Mouse (Mus musculus) layer of hippocampus, adult 9-10 months (tissue): ENCODE measurements around the gene Chfr.
A peak's percentile ranks its signal among the peaks of the same experiment; 100 is the strongest.
"Not testable (repeated sequence)": the region's sequence is repeated elsewhere in the genome, so short reads cannot be mapped to it uniquely, and the experiment has no call there.

Experiments used
- DNase-seq: peaks from one replicate; pipeline ENCODE4 v3.0.0; 2022; ENCODE audit warnings: low spot score

The Chfr gene

GRCm38 (mm10) chr5:110108305-110108628 lies 27.4 kb upstream of the Chfr start:
- DNase-seq = no peak

DNA sequence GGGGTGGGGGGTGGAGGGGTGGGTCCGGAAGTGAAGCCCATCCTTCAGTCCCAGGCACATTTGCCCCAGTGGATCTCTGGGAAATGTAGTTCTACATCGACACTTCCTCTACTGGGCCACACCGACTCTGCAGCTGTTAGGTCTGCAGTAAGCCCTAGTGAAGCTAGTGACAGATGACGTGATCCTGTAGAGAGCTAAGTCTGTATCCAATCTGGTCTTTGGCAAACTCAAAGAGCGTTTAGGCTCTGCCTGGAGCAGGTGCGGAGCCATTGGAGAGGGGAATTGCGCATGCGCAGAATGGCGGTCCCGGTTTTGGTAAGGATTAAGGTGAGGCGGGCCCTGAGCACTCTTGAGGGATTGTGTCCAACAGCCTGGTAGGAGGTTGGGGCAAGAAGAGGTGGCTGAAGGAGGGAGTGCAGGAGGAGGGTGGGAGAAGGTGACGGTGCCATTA lies 25.6 kb upstream of the Chfr start, which contains the start of gene Zfp605:
TSS of gene Zfp605 (plus strand) at position 102 of the 451 bp plus-strand sequence.
- DNase-seq = peak; percentile 92

DNA sequence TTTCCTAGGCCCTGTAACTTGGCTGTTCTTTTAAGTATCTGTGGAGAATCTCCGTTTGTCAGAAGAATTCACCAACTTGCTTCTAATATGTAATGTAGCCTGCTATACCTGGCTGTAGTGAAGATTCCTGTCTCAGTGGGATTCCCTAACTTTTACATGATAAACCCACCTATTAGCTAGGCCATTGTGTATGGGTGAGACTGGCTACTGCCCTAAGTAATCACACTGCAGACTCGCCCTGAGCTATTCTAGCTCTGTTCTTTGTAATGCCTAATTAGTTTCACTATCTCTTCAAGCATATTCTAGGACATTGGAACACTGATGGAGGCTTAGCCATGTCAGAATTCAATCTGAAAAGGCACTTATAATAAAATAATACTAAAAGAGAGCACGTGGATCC lies 13.3 kb upstream of the Chfr start:
- not testable (repeated sequence) for DNase-seq

DNA sequence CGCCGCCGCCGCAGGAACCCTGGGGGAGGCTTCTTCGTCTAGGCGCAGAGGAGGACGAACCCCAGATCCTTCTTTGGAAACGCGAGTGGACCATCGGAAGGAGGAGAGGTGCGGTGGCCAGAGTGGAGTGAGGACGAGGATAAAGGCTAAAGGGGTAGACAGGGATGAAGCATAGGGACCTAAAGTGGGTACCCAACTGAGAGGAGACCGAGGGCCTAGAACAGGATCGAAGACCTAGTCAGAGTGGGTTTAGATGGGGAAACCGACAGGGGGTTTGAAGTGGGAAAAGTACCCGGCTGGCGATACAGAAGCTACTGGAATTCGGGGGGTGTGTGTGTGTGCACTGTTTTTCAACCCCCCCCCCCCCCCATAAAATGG lies 434 bp downstream of the Chfr start:
- DNase-seq = no peak

DNA sequence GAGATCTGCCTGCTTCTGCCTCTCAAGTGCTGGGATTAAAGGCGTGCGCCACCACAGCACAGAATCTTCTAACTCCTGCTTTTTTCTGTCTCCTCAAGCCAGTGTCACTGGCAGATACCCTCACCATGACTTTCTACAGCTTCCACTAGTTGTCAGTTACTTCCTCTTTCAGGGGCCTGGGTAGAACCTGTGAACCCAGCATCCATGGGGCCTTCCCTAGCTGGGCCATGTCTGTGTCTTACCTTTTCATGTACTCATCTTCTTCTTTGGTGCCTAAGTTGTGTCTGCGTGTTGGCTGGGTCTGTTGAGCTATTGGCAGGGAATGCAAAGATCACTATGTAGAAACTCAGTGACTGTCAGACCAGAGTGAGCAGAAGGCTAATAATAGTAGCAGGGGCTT lies 2.2 kb downstream of the Chfr start:
- DNase-seq = no peak

DNA sequence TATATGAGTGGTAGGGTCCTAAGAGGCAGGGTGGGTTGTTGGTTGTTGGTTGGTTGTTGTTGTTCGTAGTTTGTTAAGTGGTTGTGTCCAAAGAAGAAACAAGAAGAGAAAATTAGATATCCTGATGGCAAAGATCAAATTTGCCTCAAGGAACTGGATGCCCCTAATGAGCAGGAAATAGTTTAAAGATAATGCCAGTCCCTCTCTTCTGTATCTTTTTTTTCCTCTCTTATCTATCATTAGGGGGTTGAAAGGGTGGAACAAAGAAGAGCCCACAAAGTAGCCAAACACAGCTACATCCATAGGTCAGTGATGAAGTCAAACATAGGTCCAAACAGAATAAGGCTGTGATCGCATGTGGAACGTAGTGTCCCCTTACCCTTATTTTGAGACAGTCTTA lies 3.7 kb downstream of the Chfr start:
- no peak for DNase-seq

DNA sequence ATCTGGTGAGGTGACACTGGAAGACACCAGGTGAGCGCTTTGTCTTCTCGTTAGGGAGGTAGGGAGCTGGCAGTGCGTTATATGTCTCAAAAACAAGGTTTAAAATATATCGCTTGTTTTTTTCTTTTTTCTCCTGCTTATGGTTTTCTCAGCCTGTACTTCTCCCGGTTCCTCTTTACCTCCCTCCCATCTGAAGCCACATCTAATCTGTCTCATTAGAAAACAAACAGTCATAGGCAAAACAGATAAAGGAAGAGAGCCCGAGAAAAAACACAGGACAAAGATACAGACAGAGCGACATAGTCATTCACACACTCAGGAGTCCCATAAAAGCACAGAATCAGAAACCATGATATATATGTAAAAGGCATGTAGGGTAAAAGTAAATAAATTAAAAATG lies 4.8 kb downstream of the Chfr start:
- no peak for DNase-seq

GRCm38 (mm10) chr5:110142309-110142708 lies 6.7 kb downstream of the Chfr start:
- DNase-seq = no peak

GRCm38 (mm10) chr5:110143007-110143406 lies 7.4 kb downstream of the Chfr start:
- DNase-seq = no peak

GRCm38 (mm10) chr5:110169374-110169773 lies 33.7 kb downstream of the Chfr start:
- DNase-seq = no peak

DNA sequence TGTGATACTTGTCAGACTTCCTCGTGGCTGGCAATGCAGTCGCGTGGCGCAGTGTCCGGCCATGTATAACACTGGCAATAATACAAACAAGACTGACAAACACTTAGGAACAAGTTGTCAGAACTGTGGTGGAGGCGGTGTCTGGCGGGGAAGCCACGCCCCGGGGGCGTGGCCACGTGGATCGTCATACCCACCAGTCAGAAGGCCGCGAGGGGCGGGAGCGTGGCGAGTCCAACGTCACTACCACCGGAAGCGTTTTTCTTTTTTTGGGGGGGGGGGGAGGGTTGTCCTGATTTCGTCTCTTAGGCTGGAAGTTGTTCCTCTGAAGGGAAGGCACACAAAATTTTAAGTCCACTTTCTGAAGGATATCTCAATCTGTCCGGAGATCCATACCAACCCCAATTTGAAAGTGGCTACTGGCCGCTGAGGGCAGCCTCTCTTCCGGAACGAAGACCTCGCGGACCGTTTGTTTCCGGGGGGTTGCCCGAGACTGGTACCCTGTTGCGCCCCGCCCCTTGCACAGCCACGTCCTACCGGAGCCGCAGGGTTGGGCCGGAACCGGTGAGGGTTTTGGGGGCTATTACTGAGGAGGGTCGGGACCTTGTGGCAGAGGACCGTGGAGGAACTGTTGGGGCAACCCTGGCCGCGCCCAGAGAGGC lies 40.8 kb downstream of the Chfr start, which contains the start of gene Golga3:
TSS of gene Golga3 (plus strand) at position 340 of the 659 bp plus-strand sequence.
- peak; percentile 68 for DNase-seq

- DNase-seq = no peak
Observed at GRCm38 (mm10) chr5:110177021-110177420, 41.4 kb downstream of the Chfr start.

- DNase-seq = no peak
Observed at GRCm38 (mm10) chr5:110178628-110179027, 43.0 kb downstream of the Chfr start.

DNA sequence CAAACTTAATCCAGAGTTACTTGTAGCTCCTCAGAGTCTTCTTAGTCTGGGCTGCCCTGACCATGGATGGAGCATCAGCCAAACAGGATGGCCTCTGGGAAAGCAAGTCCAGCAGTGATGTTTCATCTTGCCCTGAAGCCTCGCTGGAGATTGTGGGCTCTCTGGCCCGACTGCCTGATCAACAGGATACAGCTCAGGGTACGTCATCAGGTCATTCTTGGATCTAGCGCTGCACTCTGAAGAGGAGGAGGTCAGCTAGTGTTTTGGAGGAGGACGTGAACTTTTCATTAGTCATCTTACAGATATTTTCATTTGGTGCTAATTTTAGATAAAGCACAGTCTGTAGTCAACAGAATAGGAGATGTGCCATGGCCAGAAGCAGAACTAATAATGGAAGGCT lies 46.1 kb downstream of the Chfr start:
- no peak for DNase-seq

DNA sequence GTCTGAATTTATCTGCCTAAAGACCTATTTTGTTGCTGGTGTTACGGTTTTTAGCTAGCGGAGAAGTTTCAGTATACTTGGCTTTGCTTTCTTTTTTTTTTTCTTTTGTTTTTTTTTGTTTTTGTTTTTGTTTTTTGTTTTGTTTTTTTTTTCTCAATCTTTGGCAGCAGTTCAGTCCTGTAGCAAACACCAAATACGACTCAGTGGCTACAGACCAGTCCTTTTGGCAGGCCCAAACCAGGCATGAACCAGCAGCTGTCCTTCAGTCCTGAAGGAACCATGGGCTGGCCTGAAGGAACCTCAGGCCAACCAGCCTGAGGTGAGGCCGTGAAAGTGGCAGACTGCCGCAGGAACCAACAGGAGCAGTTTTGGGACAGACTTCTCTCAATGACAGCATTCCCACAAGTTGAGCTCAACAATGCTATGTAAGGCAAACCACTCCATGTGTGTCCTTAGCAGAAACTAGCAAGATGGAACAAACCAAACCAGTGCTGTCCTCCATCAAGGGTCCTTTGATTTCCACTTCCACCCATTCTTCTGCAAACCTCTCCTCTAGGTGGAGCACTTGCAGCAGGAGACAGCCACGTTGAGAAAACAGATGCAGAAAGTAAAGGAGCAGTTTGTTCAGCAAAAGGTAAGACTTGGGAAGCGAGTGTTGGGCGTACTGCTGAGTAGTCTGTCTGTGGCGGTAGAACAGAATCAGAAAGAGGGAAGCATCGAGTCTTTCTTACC lies 67.7 kb downstream of the Chfr start:
- no peak for DNase-seq

DNA sequence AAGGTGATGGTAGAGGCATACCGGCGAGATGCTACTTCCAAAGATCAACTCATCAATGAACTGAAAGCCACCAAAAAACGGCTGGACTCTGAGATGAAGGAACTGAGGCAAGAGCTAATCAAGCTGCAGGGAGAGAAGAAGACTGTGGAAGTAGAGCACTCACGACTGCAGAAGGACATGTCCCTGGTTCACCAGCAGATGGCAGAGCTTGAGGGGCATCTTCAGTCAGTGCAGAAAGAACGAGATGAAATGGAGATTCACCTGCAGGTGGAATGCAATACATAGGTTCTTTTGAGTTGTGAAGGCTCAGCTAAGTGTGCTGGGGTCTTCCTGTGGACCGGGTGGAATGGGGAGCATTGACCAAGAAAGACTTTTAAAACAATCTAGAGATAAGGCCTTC lies 69.1 kb downstream of the Chfr start:
- no peak for DNase-seq

DNA sequence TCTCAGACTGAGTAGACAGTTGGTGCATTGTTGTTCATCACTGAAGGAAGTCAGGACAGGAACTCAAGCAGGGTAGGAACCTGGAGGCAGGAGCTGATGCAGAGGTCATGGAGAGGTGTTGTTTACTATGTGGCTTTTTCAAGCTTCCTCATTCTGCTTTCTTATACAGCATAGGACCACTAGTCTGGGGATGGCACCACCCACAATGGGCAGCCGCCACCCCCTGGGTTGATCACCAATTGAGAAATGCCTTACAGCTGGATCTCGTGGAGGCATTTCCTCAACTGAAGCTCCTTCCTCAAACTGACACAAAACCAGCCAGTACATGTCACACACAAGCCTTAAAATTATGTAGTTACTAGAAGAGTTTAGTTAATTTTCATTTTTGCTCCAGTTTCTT lies 75.7 kb downstream of the Chfr start:
- DNase-seq = no peak

DNA sequence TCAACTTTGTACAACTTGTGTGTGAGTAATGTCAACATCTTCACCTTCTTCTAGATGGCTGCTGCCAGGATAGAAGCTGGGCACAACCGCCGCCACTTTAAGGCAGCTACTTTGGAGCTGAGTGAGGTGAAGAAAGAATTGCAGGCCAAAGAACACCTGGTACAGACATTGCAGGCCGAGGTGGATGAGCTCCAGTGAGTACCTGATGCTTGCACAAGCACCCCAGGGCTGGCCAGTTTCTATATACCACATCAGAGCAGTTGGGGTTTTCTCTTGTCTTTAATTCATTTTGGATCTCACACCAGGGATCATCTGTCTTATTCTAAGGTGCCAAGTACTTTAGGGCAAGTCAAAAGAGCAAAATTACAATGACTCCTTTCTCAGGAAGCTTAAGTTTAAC lies 81.1 kb downstream of the Chfr start:
- DNase-seq = no peak

DNA sequence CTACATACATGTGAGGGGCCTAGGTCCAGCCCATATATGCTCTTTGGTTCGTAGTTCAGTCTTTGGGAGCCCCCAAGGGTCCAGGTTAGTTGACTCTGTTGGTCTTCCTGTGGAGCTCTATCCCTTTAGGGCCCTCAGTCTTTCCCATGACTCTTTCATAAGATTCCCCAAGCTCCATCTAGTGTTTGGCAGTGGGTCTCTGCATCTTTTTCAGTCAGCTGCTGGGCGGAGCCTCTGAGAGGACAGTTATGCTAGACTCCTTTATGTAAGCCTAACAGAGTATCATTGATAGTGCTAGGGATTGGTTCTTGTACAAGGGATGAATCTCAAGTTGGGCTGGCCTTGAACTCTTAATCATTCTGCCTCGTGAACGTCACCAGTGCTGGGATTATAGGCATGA lies 84.7 kb downstream of the Chfr start:
- DNase-seq = no peak
